ENCODE assay signal across 2 mouse cellular contexts in the genomic region with DNA sequence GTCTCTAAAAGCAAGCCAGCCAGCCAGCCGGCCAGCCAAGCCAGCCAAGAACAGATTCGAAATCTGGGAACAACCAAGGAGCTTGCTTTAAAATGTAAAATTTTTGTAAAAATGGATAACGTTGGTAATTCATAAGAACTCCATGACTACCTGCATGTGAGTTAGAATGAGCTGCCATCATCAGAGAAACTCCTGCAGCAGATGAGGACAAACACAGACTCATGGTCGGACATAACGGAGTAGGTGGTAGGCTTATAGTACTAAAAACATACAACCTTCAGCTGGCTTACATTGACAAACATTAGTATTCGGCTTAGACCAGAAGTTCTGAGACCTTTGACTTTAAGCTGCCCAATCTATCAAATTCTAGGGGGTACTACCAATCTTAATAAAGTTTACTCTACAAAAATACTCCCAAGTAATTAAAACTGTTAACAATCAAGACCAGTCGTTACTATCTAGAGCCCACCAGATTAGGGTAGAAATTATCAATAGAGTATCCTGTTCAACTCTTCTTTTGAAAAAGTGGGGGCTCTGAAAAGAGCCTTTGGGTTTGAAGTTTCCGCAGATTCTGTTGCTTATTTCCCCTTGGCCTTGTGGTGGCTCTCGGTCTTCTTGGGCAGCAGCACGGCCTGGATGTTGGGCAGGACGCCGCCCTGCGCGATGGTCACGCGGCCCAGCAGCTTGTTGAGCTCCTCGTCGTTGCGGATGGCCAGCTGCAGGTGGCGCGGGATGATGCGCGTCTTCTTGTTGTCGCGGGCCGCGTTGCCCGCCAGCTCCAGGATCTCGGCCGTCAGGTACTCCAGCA.
TF ChIP-seq lines count a peak whose summit lies in the region.

No protein-coding gene starts in this region.

TF ChIP-seq in CH12.LX, 34 proteins besides CTCF, POLR2A, EP300 and RAD21:
- TF ChIP-seq CHD2 (IDR thresholded peaks at IDR 0.05; ENCODE audit: low read length) (peak; percentile 59), ZMIZ1 (IDR thresholded peaks at IDR 0.05; ENCODE audit: low read depth, low read length) (peak; percentile 97), HCFC1 (IDR thresholded peaks at IDR 0.05; ENCODE audit: low read depth, low read length) (0 out of 2 replicates have a peak, but pooled peaks have one; percentile 18), POLR2AphosphoS2 (IDR thresholded peaks at IDR 0.05; ENCODE audit: low read depth, low read length) (peak; percentile 95), NELFE (IDR thresholded peaks at IDR 0.05; ENCODE audit: low read depth, low read length) (peak; percentile 50; the same call in 1 of the 2 replicates), TBP (conservative IDR thresholded peaks at IDR 0.05; ENCODE audit: low read depth, low read length) (0 out of 2 replicates have a peak, but pooled peaks have one; percentile 25), UBTF (IDR thresholded peaks at IDR 0.05; ENCODE audit: low read depth, low read length) (peak; percentile 65; the same call in 1 of the 2 replicates), TCF12 (IDR thresholded peaks at IDR 0.05; ENCODE audit: low read depth, low read length) (0 out of 2 replicates have a peak, but pooled peaks have one; percentile 16)
TF ChIP-seq in CH12.LX: peak in this region for 8; not testable (repeated sequence) for 26.

TF ChIP-seq in myocyte, 11 proteins besides CTCF, POLR2A, EP300 and RAD21:
- peak; percentile 15 for TF ChIP-seq POLR2AphosphoS2 (IDR thresholded peaks at IDR 0.05; ENCODE audit: insufficient read length, low read depth)
